Mouse (Mus musculus) embryonic fibroblast, embryonic 13.5 days (primary cell): ENCODE measurements around the gene C2. TPM values are rescaled to one million over a fixed set of nuclear protein-coding genes. Genes with fewer than 3 reads are reported as not detected.
A peak's percentile ranks its signal among the peaks of the same experiment; 100 is the strongest.

Experiments used
- H3K27ac ChIP-seq: 2 replicates; pipeline ENCODE4 v1.5.1; 2012; ENCODE audit warnings: low read length, control low read depth, inconsistent platforms; ENCODE audit not compliant: insufficient read depth
- H3K4me1 ChIP-seq: 2 replicates; pipeline ENCODE4 v1.6.1; 2011; ENCODE audit warnings: low read length; ENCODE audit not compliant: control insufficient read depth, insufficient read depth
- H3K4me3 ChIP-seq: 2 replicates; pipeline ENCODE4 v1.5.1; 2011; ENCODE audit warnings: mild to moderate bottlenecking, control low read depth, low read length; ENCODE audit not compliant: insufficient read depth
- CTCF ChIP-seq: IDR thresholded peaks from 2 replicates; pipeline ENCODE4 v1.5.1; 2011; ENCODE audit warnings: mild to moderate bottlenecking, control low read depth, low read length, moderate library complexity, borderline replicate concordance; ENCODE audit not compliant: insufficient read depth
- POLR2A ChIP-seq: IDR thresholded peaks from 2 replicates; pipeline ENCODE4 v1.6.1; 2011; ENCODE audit warnings: low read depth, mild to moderate bottlenecking, control low read depth, low read length, moderate library complexity
- polyA plus RNA-seq: library from polyadenylated mRNA; stranded (reverse); fragments of >200 nt; gene quantifications from 2 replicates; pipeline ENCODE4 v1.2.4, GENCODE M21; 2011; ENCODE audit warnings: low read depth; ENCODE audit not compliant: missing spikeins, insufficient read length

The C2 gene
- polyA plus RNA-seq, 1 experiment, result 6.6 TPM

- H3K4me3 ChIP-seq, result peak overlapping the region; percentile 79
- no peak overlapping the region for H3K27ac ChIP-seq
- no peak for TF ChIP-seq POLR2A
- no peak for TF ChIP-seq CTCF
- 0 out of 2 replicates have a peak, but pooled peaks cover 2% of the 10 kb centered on the region for H3K4me1 ChIP-seq
Measured at GRCm38 (mm10) chr17:34931735-34932098, 33.7 kb upstream of the C2 start.

DNA sequence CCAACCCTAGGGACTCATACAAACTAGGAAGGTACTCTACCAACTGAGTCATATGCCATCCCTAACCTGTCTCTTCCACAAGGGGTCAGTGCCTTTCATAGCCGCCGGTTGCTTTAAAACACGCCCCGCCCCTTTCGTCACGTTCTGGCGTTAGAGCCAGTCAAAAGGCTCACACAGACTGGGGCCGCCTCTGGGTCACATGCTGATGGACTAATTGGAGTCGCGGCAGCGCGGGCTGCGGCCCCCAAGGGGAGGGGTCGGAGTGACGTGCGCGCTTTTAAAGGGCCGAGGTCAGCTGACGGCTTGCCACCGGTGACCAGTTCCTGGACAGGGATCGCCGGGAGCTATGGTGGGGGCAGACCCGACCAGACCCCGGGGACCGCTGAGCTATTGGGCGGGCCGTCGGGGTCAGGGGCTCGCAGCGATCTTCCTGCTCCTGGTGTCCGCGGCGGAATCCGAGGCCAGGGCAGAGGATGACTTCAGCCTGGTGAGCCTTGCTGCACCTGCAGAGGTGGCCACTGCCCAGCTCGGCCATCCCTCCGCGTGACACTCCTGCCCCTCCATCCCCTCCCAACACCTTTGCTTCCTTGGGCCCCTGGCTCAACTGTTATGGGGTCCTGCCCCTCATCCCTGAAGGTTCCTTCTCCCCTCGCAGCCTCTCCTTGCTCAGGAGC, 33.1 kb upstream of the C2 start, which contains the start of gene Neu1:
Neu1 (plus strand) TSS at position 193 of the 674 bp plus-strand sequence.
- H3K27ac ChIP-seq, result no peak within 1 kb of the TSS
- peak within 1 kb of the TSS; percentile 79 for H3K4me3 ChIP-seq
- 0 out of 2 replicates have a peak, but pooled peaks cover 2% of the 10 kb centered on the region for H3K4me1 ChIP-seq
- TF ChIP-seq CTCF (peak; percentile 13; the same call in 1 of the 2 replicates), POLR2A (peak; percentile 81)

DNA sequence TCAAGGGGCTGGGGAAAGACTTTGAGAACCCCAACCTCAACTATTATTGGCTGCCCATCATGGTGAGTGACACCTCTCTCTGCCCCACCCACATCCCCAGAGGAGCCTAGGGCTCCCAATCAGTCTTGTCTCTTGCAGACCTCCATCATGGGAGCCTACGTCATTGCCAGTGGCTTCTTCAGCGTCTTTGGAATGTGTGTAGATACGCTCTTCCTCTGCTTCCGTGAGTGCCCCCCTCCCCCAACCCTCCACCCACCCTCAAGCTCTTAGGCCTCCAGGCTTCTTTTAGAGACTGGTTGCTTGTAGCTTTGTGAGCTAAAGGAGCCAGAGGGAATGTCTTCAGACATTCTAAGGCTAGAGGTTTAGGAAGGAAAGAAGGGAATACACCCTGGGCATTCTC, 30.8 kb upstream of the C2 start:
- Histone ChIP-seq H3K27ac (no peak overlapping the region), H3K4me3 (no peak overlapping the region), H3K4me1 (0 out of 2 replicates have a peak, but pooled peaks cover 2% of the 10 kb centered on the region)
- TF ChIP-seq POLR2A (no peak), CTCF (no peak)

GRCm38 (mm10) chr17:34927306-34928019, 29.4 kb upstream of the C2 start:
- Histone ChIP-seq H3K27ac (no peak overlapping the region), H3K4me1 (0 out of 2 replicates have a peak, but pooled peaks cover 2% of the 10 kb centered on the region), H3K4me3 (no peak overlapping the region)
- TF ChIP-seq CTCF (no peak), POLR2A (no peak)

DNA sequence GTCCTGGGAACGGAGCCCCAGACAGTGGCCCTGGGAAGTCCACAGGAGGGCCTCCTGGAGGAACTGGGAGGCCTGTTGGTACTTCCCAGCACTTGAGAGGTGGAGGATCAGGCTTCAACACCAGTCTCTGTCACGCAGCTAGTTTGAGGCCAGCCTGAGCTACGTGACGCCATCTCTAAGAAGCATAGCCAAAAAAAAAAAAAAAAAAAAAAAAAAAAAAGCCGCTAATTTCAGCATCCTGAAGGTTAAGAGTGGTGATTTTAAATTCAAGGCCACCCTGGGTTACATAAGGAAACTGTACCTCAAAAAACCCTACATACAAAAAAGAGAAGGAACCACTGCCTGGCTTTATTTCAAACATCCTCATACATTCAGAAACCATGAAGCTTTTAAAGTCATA, 26.2 kb upstream of the C2 start:
- TF ChIP-seq POLR2A, result no peak
- no peak for TF ChIP-seq CTCF
- no peak overlapping the region for H3K4me3 ChIP-seq
- no peaks in the 10 kb centered on the region for H3K4me1 ChIP-seq
- no peak overlapping the region for H3K27ac ChIP-seq

GRCm38 (mm10) chr17:34922939-34923338, 24.9 kb upstream of the C2 start:
- Histone ChIP-seq H3K27ac (no peak overlapping the region), H3K4me1 (no peaks in the 10 kb centered on the region), H3K4me3 (no peak overlapping the region)
- TF ChIP-seq POLR2A (no peak), CTCF (no peak)

DNA sequence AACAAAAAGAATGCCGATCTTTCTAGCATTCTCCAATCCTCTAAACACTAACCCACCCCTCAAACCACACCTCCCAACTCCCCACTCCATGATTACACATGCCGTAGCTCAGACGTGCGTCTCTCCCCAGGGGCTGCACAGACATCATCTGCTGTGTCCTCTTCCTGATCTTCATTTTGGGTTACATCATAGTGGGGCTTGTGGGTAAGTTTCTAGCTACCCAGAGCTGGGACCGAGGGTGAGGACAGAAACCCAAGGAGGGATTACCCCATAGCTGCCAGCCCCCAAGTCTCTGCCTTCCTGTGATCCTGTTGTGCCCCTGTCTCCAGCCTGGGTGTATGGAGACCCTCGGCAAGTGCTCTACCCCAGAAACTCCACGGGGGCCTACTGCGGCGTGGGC, 19.1 kb upstream of the C2 start:
- no peak for TF ChIP-seq POLR2A
- Histone ChIP-seq H3K4me1 (no peaks in the 10 kb centered on the region), H3K4me3 (no peak overlapping the region), H3K27ac (no peak overlapping the region)

GRCm38 (mm10) chr17:34916316-34916715, 18.3 kb upstream of the C2 start:
- no peaks in the 10 kb centered on the region for H3K4me1 ChIP-seq
- H3K27ac ChIP-seq, result no peak overlapping the region
- H3K4me3 ChIP-seq, result no peak overlapping the region
- TF ChIP-seq CTCF (no peak), POLR2A (no peak)

DNA sequence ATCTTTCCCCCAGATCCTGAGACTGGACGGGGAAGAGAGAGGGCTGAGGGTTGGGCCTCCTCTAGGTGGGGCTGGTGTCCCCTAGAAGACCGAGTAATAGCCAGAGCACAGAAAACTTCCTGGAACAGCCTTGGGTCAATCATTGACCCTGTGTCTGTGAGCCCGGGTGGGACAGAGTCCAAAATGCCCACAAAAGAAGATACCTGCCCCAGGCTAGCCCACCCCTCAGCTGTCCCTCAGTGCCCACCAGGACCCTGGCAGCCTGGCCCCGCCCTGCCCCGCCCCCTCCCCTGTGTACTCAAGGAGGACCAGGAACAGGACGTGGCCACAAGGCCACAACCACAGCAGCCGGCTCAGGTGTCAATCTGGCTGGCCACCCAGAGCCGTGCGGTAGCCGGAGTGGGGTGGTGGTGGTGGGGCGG, 17.4 kb upstream of the C2 start:
- Histone ChIP-seq H3K27ac (no peak overlapping the region), H3K4me1 (no peaks in the 10 kb centered on the region), H3K4me3 (no peak overlapping the region)
- 0 out of 2 replicates have a peak, but pooled peaks have one; percentile 20 for TF ChIP-seq CTCF
- TF ChIP-seq POLR2A, result no peak
